Mouse (Mus musculus): ENCODE measurements around the gene Slc35a5.

DNA sequence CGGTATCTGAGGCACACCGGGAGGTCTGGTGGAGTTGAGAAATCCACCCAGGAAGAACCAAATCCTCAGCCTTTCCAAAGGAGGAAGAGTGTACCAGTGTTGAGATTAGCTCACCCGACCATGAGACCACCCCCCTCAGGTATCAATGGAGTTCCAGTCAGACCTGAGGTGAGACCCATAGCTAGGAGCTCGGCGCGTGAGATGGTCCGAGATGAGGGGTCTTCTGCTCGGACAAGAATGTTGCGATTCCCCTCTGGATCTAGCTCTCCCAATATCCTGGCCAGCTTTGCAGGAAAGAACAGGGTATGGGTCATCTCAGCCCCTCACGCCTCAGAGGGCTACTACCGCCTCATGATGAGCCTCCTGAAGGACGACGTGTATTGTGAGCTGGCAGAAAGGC is 63.5 kb downstream of the Slc35a5 start:
- TF ChIP-seq CTCF (IDR thresholded peaks at IDR 0.05; ENCODE audit: borderline replicate concordance, extremely low read depth, insufficient read depth, insufficient read length) (no peak), POLR2A (IDR thresholded peaks at IDR 0.05; ENCODE audit: borderline replicate concordance, extremely low read depth, insufficient read depth, insufficient read length, poor library complexity, severe bottlenecking) (no peak)
